Mouse (Mus musculus): ENCODE data around the gene Prph2. TPM values are rescaled to one million over a fixed set of nuclear protein-coding genes. Genes with fewer than 3 reads are reported as not detected.

The Prph2 gene
- polyA plus RNA-seq (2015; fragmentation: Illumina TruSeq; extraction: RNeasy Lipid Tissue Mini Kit (QIAGEN cat#74804); ENCODE audit: insufficient read depth, low replicate concordance): not detected

GRCm38 (mm10) chr17:46910186-46910585 is at the start of gene Prph2:
Gene Prph2 (plus strand): TSS chr17:46910459.

GRCm38 (mm10) chr17:46890116-46890815 is 20.0 kb upstream of the Prph2 start, which contains the start of gene Tbcc:
Gene Tbcc (plus strand): TSS chr17:46890684.

Other genes with a start within 250 kb of the Prph2 start
- 14.0 TPM for gene Rrp36, start 236.1 kb upstream of the Prph2 start, polyA plus RNA-seq (2015; fragmentation: Illumina TruSeq; extraction: RNeasy Lipid Tissue Mini Kit (QIAGEN cat#74804); ENCODE audit: insufficient read depth, low replicate concordance)
- 41.4 TPM for gene Mea1, start 231.7 kb upstream of the Prph2 start, polyA plus RNA-seq (2015; fragmentation: Illumina TruSeq; extraction: RNeasy Lipid Tissue Mini Kit (QIAGEN cat#74804); ENCODE audit: insufficient read depth, low replicate concordance)
- 35.6 TPM for gene Klhdc3, start 229.5 kb upstream of the Prph2 start, polyA plus RNA-seq (2015; fragmentation: Illumina TruSeq; extraction: RNeasy Lipid Tissue Mini Kit (QIAGEN cat#74804); ENCODE audit: insufficient read depth, low replicate concordance)
- gene Ppp2r5d, start 205.3 kb upstream of the Prph2 start, polyA plus RNA-seq (2015; fragmentation: Illumina TruSeq; extraction: RNeasy Lipid Tissue Mini Kit (QIAGEN cat#74804); ENCODE audit: insufficient read depth, low replicate concordance): 26.7 TPM
- gene Pex6, start 199.0 kb upstream of the Prph2 start, polyA plus RNA-seq (2015; fragmentation: Illumina TruSeq; extraction: RNeasy Lipid Tissue Mini Kit (QIAGEN cat#74804); ENCODE audit: insufficient read depth, low replicate concordance): 6.5 TPM
- gene Gnmt, start 181.3 kb upstream of the Prph2 start, polyA plus RNA-seq (2015; fragmentation: Illumina TruSeq; extraction: RNeasy Lipid Tissue Mini Kit (QIAGEN cat#74804); ENCODE audit: insufficient read depth, low replicate concordance): 0.36 TPM
- gene Cnpy3, start 158.2 kb upstream of the Prph2 start, polyA plus RNA-seq (2015; fragmentation: Illumina TruSeq; extraction: RNeasy Lipid Tissue Mini Kit (QIAGEN cat#74804); ENCODE audit: insufficient read depth, low replicate concordance): 59.2 TPM
- gene Ptcra, start 146.7 kb upstream of the Prph2 start, polyA plus RNA-seq (2015; fragmentation: Illumina TruSeq; extraction: RNeasy Lipid Tissue Mini Kit (QIAGEN cat#74804); ENCODE audit: insufficient read depth, low replicate concordance): not detected
- gene 2310039H08Rik, start 137.8 kb upstream of the Prph2 start, polyA plus RNA-seq (2015; fragmentation: Illumina TruSeq; extraction: RNeasy Lipid Tissue Mini Kit (QIAGEN cat#74804); ENCODE audit: insufficient read depth, low replicate concordance): 6.3 TPM
- 104 TPM for gene Rpl7l1, start 127.8 kb upstream of the Prph2 start, polyA plus RNA-seq (2015; fragmentation: Illumina TruSeq; extraction: RNeasy Lipid Tissue Mini Kit (QIAGEN cat#74804); ENCODE audit: insufficient read depth, low replicate concordance)
- 33.0 TPM for gene Bicral, start 52.0 kb upstream of the Prph2 start, polyA plus RNA-seq (2015; fragmentation: Illumina TruSeq; extraction: RNeasy Lipid Tissue Mini Kit (QIAGEN cat#74804); ENCODE audit: insufficient read depth, low replicate concordance)
- gene Tbcc, start 19.8 kb upstream of the Prph2 start, polyA plus RNA-seq (2015; fragmentation: Illumina TruSeq; extraction: RNeasy Lipid Tissue Mini Kit (QIAGEN cat#74804); ENCODE audit: insufficient read depth, low replicate concordance): 5.2 TPM
- gene Ubr2, start 100.1 kb downstream of the Prph2 start, polyA plus RNA-seq (2015; fragmentation: Illumina TruSeq; extraction: RNeasy Lipid Tissue Mini Kit (QIAGEN cat#74804); ENCODE audit: insufficient read depth, low replicate concordance): 57.4 TPM